Mouse (Mus musculus): ENCODE results near the gene Plod2. TPM values are rescaled to one million over a fixed set of nuclear protein-coding genes. Genes with fewer than 3 reads are reported as not detected.

The Plod2 gene
- polyA plus RNA-seq, 1 experiment, result 79.7 TPM

DNA sequence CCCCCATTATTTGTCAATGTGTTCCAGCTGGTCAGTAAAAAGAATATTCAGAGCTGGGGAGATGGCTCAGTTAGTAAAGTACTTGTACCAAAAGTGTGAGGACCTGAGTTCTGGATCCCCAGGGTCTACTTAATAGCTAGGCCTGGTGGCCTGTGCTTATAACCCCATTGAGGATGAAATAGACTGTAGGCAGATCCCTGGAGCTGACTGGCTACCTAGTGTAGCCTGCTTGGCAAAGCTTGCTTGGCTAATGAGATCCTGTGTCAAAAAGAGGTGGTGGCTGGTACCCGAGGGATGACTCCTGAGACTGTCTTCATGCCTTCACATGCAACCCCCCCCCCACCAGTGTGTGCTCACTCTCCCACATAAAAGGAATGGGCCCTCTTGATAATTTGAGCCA lies 2.1 kb downstream of the Plod2 start:
- peaks cover 3% of the 10 kb centered on the region; the same call in 1 of the 2 replicates for H3K27me3 ChIP-seq (ENCODE audit: control insufficient read depth, insufficient read depth, low read length, poor library complexity, severe bottlenecking)
- no peaks in the 10 kb centered on the region for H3K9me3 ChIP-seq (replicated peaks; ENCODE audit: control insufficient read depth, insufficient read depth, low read length, poor library complexity, severe bottlenecking)
- H3K9ac ChIP-seq (ENCODE audit: low read depth, poor library complexity, severe bottlenecking), result no peak overlapping the region
- H3K4me1 ChIP-seq (ENCODE audit: control insufficient read depth, insufficient read depth, low read length), result no peaks in the 10 kb centered on the region
- no peaks in the 10 kb centered on the region for H3K36me3 ChIP-seq (ENCODE audit: control insufficient read depth, insufficient read depth, low read length, poor library complexity, severe bottlenecking)
- H3K4me3 ChIP-seq (ENCODE audit: low read depth, low read length), result no peak overlapping the region
- H3K27ac ChIP-seq (ENCODE audit: insufficient read depth, low read length), result no peak overlapping the region
- no peak for TF ChIP-seq CTCF (IDR thresholded peaks at IDR 0.05; ENCODE audit: low read depth, low read length)
- TF ChIP-seq EP300 (IDR thresholded peaks at IDR 0.05; ENCODE audit: insufficient read depth, low read depth, low read length), result no peak
- no peak for TF ChIP-seq POLR2A (IDR thresholded peaks at IDR 0.05; ENCODE audit: insufficient read depth, low read length)

DNA sequence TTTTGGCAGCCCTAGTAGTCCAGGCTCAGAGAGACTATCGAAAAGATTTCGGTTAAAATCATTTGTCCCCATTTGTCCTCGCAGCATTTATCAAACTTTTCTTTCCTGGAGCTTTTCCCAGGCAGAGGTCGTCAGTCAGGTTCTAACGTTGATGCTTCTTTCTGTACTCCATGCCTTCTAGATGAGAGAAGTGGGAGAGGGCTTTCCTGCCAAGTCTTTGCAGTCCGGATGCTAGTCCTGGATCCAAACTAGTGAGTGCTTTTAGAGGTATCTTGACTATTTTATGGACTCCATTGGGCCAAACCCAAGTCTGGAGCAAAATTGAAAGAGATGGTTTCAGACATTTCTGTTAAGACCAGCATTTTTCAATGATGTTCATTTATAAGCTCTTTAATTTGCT lies 3.0 kb downstream of the Plod2 start:
- Histone ChIP-seq H3K9ac (ENCODE audit: low read depth, poor library complexity, severe bottlenecking) (no peak overlapping the region), H3K9me3 (replicated peaks; ENCODE audit: control insufficient read depth, insufficient read depth, low read length, poor library complexity, severe bottlenecking) (no peaks in the 10 kb centered on the region), H3K27me3 (ENCODE audit: control insufficient read depth, insufficient read depth, low read length, poor library complexity, severe bottlenecking) (peaks cover 3% of the 10 kb centered on the region; the same call in 1 of the 2 replicates), H3K4me1 (ENCODE audit: control insufficient read depth, insufficient read depth, low read length) (no peaks in the 10 kb centered on the region), H3K27ac (ENCODE audit: insufficient read depth, low read length) (no peak overlapping the region), H3K4me3 (ENCODE audit: low read depth, low read length) (no peak overlapping the region), H3K36me3 (ENCODE audit: control insufficient read depth, insufficient read depth, low read length, poor library complexity, severe bottlenecking) (no peaks in the 10 kb centered on the region)
- no peak for TF ChIP-seq EP300 (IDR thresholded peaks at IDR 0.05; ENCODE audit: insufficient read depth, low read depth, low read length)
- no peak for TF ChIP-seq POLR2A (IDR thresholded peaks at IDR 0.05; ENCODE audit: insufficient read depth, low read length)
- TF ChIP-seq CTCF (IDR thresholded peaks at IDR 0.05; ENCODE audit: low read depth, low read length), result no peak

DNA sequence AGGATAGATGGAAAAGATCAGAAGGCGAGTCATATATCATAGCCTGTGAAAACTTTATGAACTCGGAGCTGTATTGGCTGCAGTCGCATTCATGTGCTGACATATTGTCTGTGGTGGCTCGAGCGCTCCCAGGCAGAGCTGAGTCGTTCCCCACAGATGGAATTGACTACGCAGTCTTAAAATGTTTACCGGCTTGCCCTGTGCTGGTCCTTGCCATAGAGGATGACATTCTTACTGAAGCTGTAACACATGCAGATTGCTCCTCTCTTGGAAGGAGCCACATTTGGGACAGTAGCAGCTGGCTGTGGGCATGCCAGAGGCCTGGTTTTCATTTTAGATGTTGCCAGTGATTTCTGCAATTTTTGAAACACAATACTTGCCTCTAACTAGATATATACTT lies 4.4 kb downstream of the Plod2 start:
- Histone ChIP-seq H3K4me3 (ENCODE audit: low read depth, low read length) (no peak overlapping the region), H3K27me3 (ENCODE audit: control insufficient read depth, insufficient read depth, low read length, poor library complexity, severe bottlenecking) (no peaks in the 10 kb centered on the region), H3K9me3 (replicated peaks; ENCODE audit: control insufficient read depth, insufficient read depth, low read length, poor library complexity, severe bottlenecking) (no peaks in the 10 kb centered on the region), H3K36me3 (ENCODE audit: control insufficient read depth, insufficient read depth, low read length, poor library complexity, severe bottlenecking) (no peaks in the 10 kb centered on the region), H3K9ac (ENCODE audit: low read depth, poor library complexity, severe bottlenecking) (no peak overlapping the region), H3K4me1 (ENCODE audit: control insufficient read depth, insufficient read depth, low read length) (no peaks in the 10 kb centered on the region), H3K27ac (ENCODE audit: insufficient read depth, low read length) (no peak overlapping the region)
- TF ChIP-seq EP300 (IDR thresholded peaks at IDR 0.05; ENCODE audit: insufficient read depth, low read depth, low read length), result no peak
- no peak for TF ChIP-seq CTCF (IDR thresholded peaks at IDR 0.05; ENCODE audit: low read depth, low read length)
- TF ChIP-seq POLR2A (IDR thresholded peaks at IDR 0.05; ENCODE audit: insufficient read depth, low read length), result no peak

DNA sequence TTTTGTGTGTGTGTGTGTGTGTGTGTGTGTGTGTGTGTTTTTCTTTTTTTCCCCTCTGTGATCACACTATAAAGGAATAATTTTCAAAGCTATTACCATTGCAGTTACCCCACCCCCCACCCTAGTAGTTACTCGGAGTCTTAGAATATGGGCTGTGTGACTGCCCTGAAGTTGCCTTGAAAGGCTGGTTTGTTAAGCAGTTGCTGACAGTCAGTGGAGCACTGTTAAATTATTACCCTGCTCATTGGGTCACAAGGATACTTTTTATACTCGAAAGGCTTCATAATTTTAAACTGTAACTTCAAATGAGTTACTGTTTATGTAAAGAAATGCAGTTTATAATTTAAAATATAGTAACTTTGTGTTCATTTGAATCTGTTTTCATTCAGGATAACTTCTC lies 5.1 kb downstream of the Plod2 start:
- Histone ChIP-seq H3K9me3 (replicated peaks; ENCODE audit: control insufficient read depth, insufficient read depth, low read length, poor library complexity, severe bottlenecking) (no peaks in the 10 kb centered on the region), H3K27me3 (ENCODE audit: control insufficient read depth, insufficient read depth, low read length, poor library complexity, severe bottlenecking) (no peaks in the 10 kb centered on the region), H3K36me3 (ENCODE audit: control insufficient read depth, insufficient read depth, low read length, poor library complexity, severe bottlenecking) (no peaks in the 10 kb centered on the region), H3K27ac (ENCODE audit: insufficient read depth, low read length) (no peak overlapping the region), H3K9ac (ENCODE audit: low read depth, poor library complexity, severe bottlenecking) (no peak overlapping the region), H3K4me1 (ENCODE audit: control insufficient read depth, insufficient read depth, low read length) (no peaks in the 10 kb centered on the region), H3K4me3 (ENCODE audit: low read depth, low read length) (no peak overlapping the region)
- TF ChIP-seq POLR2A (IDR thresholded peaks at IDR 0.05; ENCODE audit: insufficient read depth, low read length) (no peak), CTCF (IDR thresholded peaks at IDR 0.05; ENCODE audit: low read depth, low read length) (no peak), EP300 (IDR thresholded peaks at IDR 0.05; ENCODE audit: insufficient read depth, low read depth, low read length) (no peak)

DNA sequence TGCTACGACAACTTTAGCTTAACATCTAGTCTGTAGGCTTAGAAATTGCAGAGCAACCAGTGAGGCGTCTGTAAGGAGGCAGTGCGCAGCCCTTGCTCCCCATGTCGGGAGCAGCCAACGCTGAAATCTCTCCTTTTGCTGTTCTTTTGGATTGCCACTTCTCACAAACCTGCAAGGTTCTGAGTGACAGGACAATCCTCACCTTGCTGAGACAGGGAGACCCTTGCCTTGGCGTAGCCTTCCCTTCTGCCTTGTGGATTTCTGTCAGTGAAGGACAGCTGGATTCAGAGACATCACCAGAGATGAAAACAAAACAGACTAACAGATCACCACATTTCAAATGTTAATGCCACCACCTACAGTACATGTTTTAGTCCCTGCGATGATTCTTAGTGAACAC lies 5.8 kb downstream of the Plod2 start:
- Histone ChIP-seq H3K27ac (ENCODE audit: insufficient read depth, low read length) (no peak overlapping the region), H3K4me1 (ENCODE audit: control insufficient read depth, insufficient read depth, low read length) (no peaks in the 10 kb centered on the region), H3K4me3 (ENCODE audit: low read depth, low read length) (no peak overlapping the region), H3K9me3 (replicated peaks; ENCODE audit: control insufficient read depth, insufficient read depth, low read length, poor library complexity, severe bottlenecking) (no peaks in the 10 kb centered on the region), H3K9ac (ENCODE audit: low read depth, poor library complexity, severe bottlenecking) (no peak overlapping the region), H3K27me3 (ENCODE audit: control insufficient read depth, insufficient read depth, low read length, poor library complexity, severe bottlenecking) (no peaks in the 10 kb centered on the region), H3K36me3 (ENCODE audit: control insufficient read depth, insufficient read depth, low read length, poor library complexity, severe bottlenecking) (no peaks in the 10 kb centered on the region)
- no peak for TF ChIP-seq POLR2A (IDR thresholded peaks at IDR 0.05; ENCODE audit: insufficient read depth, low read length)
- no peak for TF ChIP-seq EP300 (IDR thresholded peaks at IDR 0.05; ENCODE audit: insufficient read depth, low read depth, low read length)
- no peak for TF ChIP-seq CTCF (IDR thresholded peaks at IDR 0.05; ENCODE audit: low read depth, low read length)

DNA sequence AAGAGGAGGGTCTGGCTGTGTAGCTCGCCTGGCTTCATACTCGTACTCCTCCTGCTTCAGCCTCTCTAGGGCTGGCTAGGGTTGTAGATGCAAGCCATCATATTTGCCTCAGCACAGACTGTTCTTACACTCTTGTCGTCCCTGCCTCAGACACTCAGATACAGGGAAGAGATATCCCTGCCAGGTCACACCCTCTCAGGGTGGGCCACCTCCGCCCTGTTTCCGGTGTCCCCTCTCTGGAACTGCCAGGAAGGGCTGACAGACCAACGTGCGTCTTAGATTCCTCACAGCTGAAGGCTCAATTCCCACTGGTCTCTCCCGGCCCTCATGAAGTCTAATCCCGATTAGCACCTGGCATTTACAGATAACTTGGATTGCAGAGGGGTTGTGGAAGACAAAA lies 6.6 kb downstream of the Plod2 start:
- Histone ChIP-seq H3K4me1 (ENCODE audit: control insufficient read depth, insufficient read depth, low read length) (no peaks in the 10 kb centered on the region), H3K4me3 (ENCODE audit: low read depth, low read length) (no peak overlapping the region), H3K9me3 (replicated peaks; ENCODE audit: control insufficient read depth, insufficient read depth, low read length, poor library complexity, severe bottlenecking) (no peaks in the 10 kb centered on the region), H3K27me3 (ENCODE audit: control insufficient read depth, insufficient read depth, low read length, poor library complexity, severe bottlenecking) (no peaks in the 10 kb centered on the region), H3K36me3 (ENCODE audit: control insufficient read depth, insufficient read depth, low read length, poor library complexity, severe bottlenecking) (no peaks in the 10 kb centered on the region), H3K9ac (ENCODE audit: low read depth, poor library complexity, severe bottlenecking) (no peak overlapping the region), H3K27ac (ENCODE audit: insufficient read depth, low read length) (no peak overlapping the region)
- TF ChIP-seq CTCF (IDR thresholded peaks at IDR 0.05; ENCODE audit: low read depth, low read length), result no peak
- no peak for TF ChIP-seq POLR2A (IDR thresholded peaks at IDR 0.05; ENCODE audit: insufficient read depth, low read length)
- TF ChIP-seq EP300 (IDR thresholded peaks at IDR 0.05; ENCODE audit: insufficient read depth, low read depth, low read length), result no peak
